In the genomic region with DNA sequence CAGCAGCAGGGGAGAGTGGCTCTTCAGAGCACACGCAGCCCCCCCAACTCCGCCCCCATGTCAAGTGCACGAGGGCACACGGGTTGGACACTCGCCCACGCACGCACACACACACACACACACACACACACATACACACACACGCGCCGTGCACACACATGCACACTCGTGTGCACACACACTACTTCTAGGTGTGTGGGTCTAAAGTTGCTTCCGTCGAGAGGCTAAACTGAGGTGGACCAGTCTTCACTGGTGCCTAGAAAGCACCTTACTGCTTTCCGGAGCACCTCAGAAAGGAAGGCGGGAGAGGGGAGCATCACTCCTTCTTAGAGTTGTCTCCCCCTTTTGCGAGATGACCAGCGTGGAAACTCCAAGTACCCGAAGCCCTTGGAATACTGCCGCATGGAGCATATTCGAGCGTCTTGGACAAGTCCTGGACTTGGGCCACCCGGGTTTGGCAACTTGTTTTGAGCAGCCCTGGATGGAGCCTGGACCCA, we compare ENCODE assay signal across 8 mouse cellular contexts. TPM values are rescaled to one million over a fixed set of nuclear protein-coding genes. Genes with fewer than 3 reads are reported as not detected.
A peak's percentile ranks its signal among the peaks of the same experiment; 100 is the strongest.
DNase-seq lines count a peak whose midpoint lies in the region; ATAC-seq lines count a peak whose summit lies in the region.

A gene (plus strand): TSS at position 148 of the 497 bp plus-strand sequence.

- no peaks in the 10 kb centered on the region for H3K36me3 ChIP-seq in kidney, embryonic 14.5 days (ENCODE audit: control insufficient read depth, insufficient read depth, low read length)
- no peaks in the 10 kb centered on the region for H3K36me3 ChIP-seq in forebrain, embryonic 10.5 days (replicated peaks)
- H3K36me3 ChIP-seq in hindbrain, embryonic 11.5 days (ENCODE audit: control insufficient read depth, insufficient read depth, low read length), result no peaks in the 10 kb centered on the region
- H3K36me3 ChIP-seq in limb, embryonic 10.5 days, result no peaks in the 10 kb centered on the region
- H3K36me3 ChIP-seq in neural tube, embryonic 12.5 days, result no peaks in the 10 kb centered on the region

- no peak within 1 kb of the TSS for H3K27ac ChIP-seq in kidney, embryonic 14.5 days (ENCODE audit: low read depth, low read length)
- H3K27ac ChIP-seq in forebrain, embryonic 10.5 days, result peak within 1 kb of the TSS; percentile 81
- H3K27ac ChIP-seq in hindbrain, embryonic 11.5 days (ENCODE audit: low read depth, low read length), result no peak within 1 kb of the TSS
- H3K27ac ChIP-seq in limb, embryonic 10.5 days, result peak within 1 kb of the TSS; percentile 46; the same call in 1 of the 2 replicates
- H3K27ac ChIP-seq in neural tube, embryonic 12.5 days, result no peak within 1 kb of the TSS

- H3K4me1 ChIP-seq in kidney, embryonic 14.5 days (ENCODE audit: control insufficient read depth, insufficient read depth, low read length), result peaks cover 16% of the 10 kb centered on the region
- peaks cover 34% of the 10 kb centered on the region for H3K4me1 ChIP-seq in forebrain, embryonic 10.5 days
- peaks cover 6% of the 10 kb centered on the region for H3K4me1 ChIP-seq in hindbrain, embryonic 11.5 days (replicated peaks; ENCODE audit: control insufficient read depth, insufficient read depth, low read length)
- H3K4me1 ChIP-seq in limb, embryonic 10.5 days, result peaks cover 34% of the 10 kb centered on the region
- peaks cover 17% of the 10 kb centered on the region for H3K4me1 ChIP-seq in neural tube, embryonic 12.5 days

- peak within 1 kb of the TSS; percentile 44 for H3K4me3 ChIP-seq in kidney, embryonic 14.5 days (ENCODE audit: low read length)
- peak within 1 kb of the TSS; percentile 68 for H3K4me3 ChIP-seq in forebrain, embryonic 10.5 days
- peak within 1 kb of the TSS; percentile 51 for H3K4me3 ChIP-seq in hindbrain, embryonic 11.5 days (ENCODE audit: low read depth, low read length)
- H3K4me3 ChIP-seq in limb, embryonic 10.5 days, result peak within 1 kb of the TSS; percentile 55
- H3K4me3 ChIP-seq in neural tube, embryonic 12.5 days, result peak within 1 kb of the TSS; percentile 41

- peak; percentile 61 for ATAC-seq in kidney, embryonic 14.5 days (ENCODE audit: low FRiP score, low TSS enrichment)
- ATAC-seq in hindbrain, embryonic 11.5 days (ENCODE audit: low FRiP score), result peak; percentile 75
- peak; percentile 62 for ATAC-seq in neural tube, embryonic 12.5 days (ENCODE audit: low FRiP score, low read depth)
- ATAC-seq in activated CD4-positive, CD25-positive, alpha-beta regulatory T cell, adult 4 months, result no peak

- H3K9ac ChIP-seq in kidney, embryonic 14.5 days (ENCODE audit: low read depth, low read length), result peak within 1 kb of the TSS; percentile 52
- peak within 1 kb of the TSS; percentile 68 for H3K9ac ChIP-seq in hindbrain, embryonic 11.5 days (ENCODE audit: low read depth, low read length)
- peak within 1 kb of the TSS; percentile 54; the same call in 1 of the 2 replicates for H3K9ac ChIP-seq in neural tube, embryonic 12.5 days

- peaks cover 29% of the 10 kb centered on the region for H3K27me3 ChIP-seq in kidney, embryonic 14.5 days (ENCODE audit: control insufficient read depth, insufficient read depth, low read length)
- H3K27me3 ChIP-seq in forebrain, embryonic 10.5 days (ENCODE audit: poor library complexity, severe bottlenecking), result peaks cover 64% of the 10 kb centered on the region
- H3K27me3 ChIP-seq in hindbrain, embryonic 11.5 days (ENCODE audit: control insufficient read depth, insufficient read depth, low read length), result peaks cover 26% of the 10 kb centered on the region
- H3K27me3 ChIP-seq in limb, embryonic 10.5 days (ENCODE audit: low read depth, poor library complexity, severe bottlenecking), result peaks cover 84% of the 10 kb centered on the region
- H3K27me3 ChIP-seq in neural tube, embryonic 12.5 days (replicated peaks), result peaks cover 43% of the 10 kb centered on the region

- no peaks in the 10 kb centered on the region for H3K9me3 ChIP-seq in kidney, embryonic 14.5 days (ENCODE audit: control insufficient read depth, low read length)
- no peaks in the 10 kb centered on the region for H3K9me3 ChIP-seq in forebrain, embryonic 10.5 days
- H3K9me3 ChIP-seq in hindbrain, embryonic 11.5 days (ENCODE audit: control insufficient read depth, low read length), result no peaks in the 10 kb centered on the region
- H3K9me3 ChIP-seq in limb, embryonic 10.5 days (replicated peaks), result no peaks in the 10 kb centered on the region
- no peaks in the 10 kb centered on the region for H3K9me3 ChIP-seq in neural tube, embryonic 12.5 days

- WGBS in kidney, embryonic 14.5 days, result 2% methylated on average over 22 of the region's 22 CpGs
- 3% methylated on average over 22 of the region's 22 CpGs for WGBS in forebrain, embryonic 10.5 days
- 2% methylated on average over 22 of the region's 22 CpGs for WGBS in hindbrain, embryonic 11.5 days
- 4% methylated on average over 22 of the region's 22 CpGs for WGBS in limb, embryonic 10.5 days
- WGBS in neural tube, embryonic 12.5 days, result 1% methylated on average over 22 of the region's 22 CpGs

- DNase-seq in kidney, adult 8-10 months, result no peak
- DNase-seq in adrenal gland, postnatal 36 days, result peak; percentile 40 to 42
- DNase-seq in forebrain, embryonic 10.5 days (ENCODE audit: extremely low spot score, low spot score), result peak; percentile 30
- peak; percentile 53 for DNase-seq in hindbrain, embryonic 11.5 days (ENCODE audit: low spot score)
- DNase-seq in limb, embryonic 10.5 days (ENCODE audit: low spot score), result no peak

- peak within 1 kb of the TSS; percentile 93 for H3K4me2 ChIP-seq in kidney, embryonic 14.5 days (replicated peaks; ENCODE audit: low read depth, low read length)
- H3K4me2 ChIP-seq in hindbrain, embryonic 11.5 days (replicated peaks; ENCODE audit: low read depth, low read length), result peak within 1 kb of the TSS; percentile 92
- H3K4me2 ChIP-seq in neural tube, embryonic 12.5 days (replicated peaks), result peak within 1 kb of the TSS; percentile 75

RNA-seq across cellular contexts. Expression of the gene that starts here (rescaled TPM):
- polyA plus RNA-seq in kidney, embryonic 14.5 days (2014; fragmentation: Nextera tagmentation; extraction: Ambion mirVana), result 1.8 and 2.3 TPM in 2 replicates
- total RNA-seq in adrenal gland, postnatal 36 days (2021), result 10 to 100 TPM; 20.6 to 62.1 TPM
- polyA plus RNA-seq in forebrain, embryonic 10.5 days (2016; fragmentation: Nextera tagmentation; extraction: Ambion mirVana), result 3.1 and 3.6 TPM in 2 replicates
- polyA plus RNA-seq in hindbrain, embryonic 11.5 days (2014; fragmentation: Nextera tagmentation; extraction: Ambion mirVana), result 5.7 and 7.6 TPM in 2 replicates
- polyA plus RNA-seq in limb, embryonic 10.5 days (2016; fragmentation: Nextera tagmentation; extraction: Ambion mirVana), result 1.6 and 1.9 TPM in 2 replicates
- 11.4 and 15.2 TPM in 2 replicates for polyA plus RNA-seq in neural tube, embryonic 12.5 days (2016; fragmentation: Nextera tagmentation; extraction: Ambion mirVana)
- not detected for polyA plus RNA-seq in activated CD4-positive, CD25-positive, alpha-beta regulatory T cell, adult 4 months (2017; shearing (Covaris generic))

Comparison
In these comparisons a context has a peak if more than half of its experiments do, and no peak if none do; other contexts are left out.
1. H3K27ac ChIP-seq: peak in forebrain, embryonic 10.5 days (single experiment) and limb, embryonic 10.5 days (single experiment); none in kidney, embryonic 14.5 days (single experiment), hindbrain, embryonic 11.5 days (single experiment) and neural tube, embryonic 12.5 days (single experiment).
2. DNase-seq: peak in adrenal gland, postnatal 36 days (2 of 2), forebrain, embryonic 10.5 days (single experiment) and hindbrain, embryonic 11.5 days (single experiment); none in kidney, adult 8-10 months (0 of 2) and limb, embryonic 10.5 days (single experiment).
3. Peak in every context shown above with its lines, with median percentiles within 50 percentile points of each other: H3K4me2 ChIP-seq, H3K4me3 ChIP-seq and H3K9ac ChIP-seq.